Comparison of ENCODE assay signal across 14 mouse cellular contexts in genomic region chr9:82826426-82826825, GRCm38 (mm10).
"Had no signal": no experiment of that assay in that cellular context is flagged by ENCODE, and none has a peak within 500 bp of the region (broad histone marks: within the 10 kb centered on the region; RNA-seq: fewer than 3 reads in every experiment).

No protein-coding gene starts in this region.

- DNase-seq: kidney, adult 8-10 months; kidney, postnatal 25 days; layer of hippocampus, adult 9-11 months; layer of hippocampus, postnatal 36 days; left cerebral cortex, postnatal 4 days; lung, embryonic 14.5 days; lung, postnatal 10 days; lung, postnatal 4 days; midbrain, embryonic 14.5 days; right cerebral cortex, postnatal 14 days; thymus, adult 18-20 months; thymus, postnatal 14 days had no signal

- H3K9me3 ChIP-seq: limb, embryonic 13.5 days; midbrain, embryonic 10.5 days had no signal

- H3K27ac ChIP-seq: limb, embryonic 13.5 days; midbrain, embryonic 10.5 days had no signal

- H3K9ac ChIP-seq: limb, embryonic 13.5 days; lung, embryonic 14.5 days had no signal

- H3K27me3 ChIP-seq: limb, embryonic 13.5 days had no signal

- H3K4me2 ChIP-seq: limb, embryonic 13.5 days; lung, embryonic 14.5 days had no signal

- H3K4me3 ChIP-seq: limb, embryonic 13.5 days; midbrain, embryonic 10.5 days had no signal
